Comparison of ENCODE assay signal across 8 mouse cellular contexts in genomic region chr17:53578776-53579175, GRCm38 (mm10). TPM values are rescaled to one million over a fixed set of nuclear protein-coding genes. Genes with fewer than 3 reads are reported as not detected.
A peak's percentile ranks its signal among the peaks of the same experiment; 100 is the strongest.
DNase-seq lines count a peak whose midpoint lies in the region; ATAC-seq and TF ChIP-seq lines count a peak whose summit lies in the region.
"Had no signal": no experiment of that assay in that cellular context is flagged by ENCODE, and none has a peak within 500 bp of the region (broad histone marks: within the 10 kb centered on the region; RNA-seq: fewer than 3 reads in every experiment).

No protein-coding gene starts in this region.

- WGBS in midbrain, postnatal 0 days: 75% methylated on average over 9 of the region's 9 CpGs
- 73% methylated on average over 9 of the region's 9 CpGs for WGBS in midbrain, embryonic 14.5 days
- WGBS in limb, embryonic 10.5 days: 68% methylated on average over 9 of the region's 9 CpGs

- H3K9ac ChIP-seq in midbrain, postnatal 0 days (replicated peaks; ENCODE audit: low read length, poor library complexity, severe bottlenecking): no peak overlapping the region
- no peak overlapping the region for H3K9ac ChIP-seq in midbrain, embryonic 14.5 days (replicated peaks; ENCODE audit: low read length)

- intact Hi-C loops in heart, postnatal 10 days (cut with DNase I): no loop called here

- H3K4me2 ChIP-seq in midbrain, postnatal 0 days (ENCODE audit: low read depth, low read length, poor library complexity, severe bottlenecking): no peak overlapping the region
- H3K4me2 ChIP-seq in midbrain, embryonic 14.5 days (ENCODE audit: low read length): no peak overlapping the region

- no peak for TF ChIP-seq CTCF in midbrain, postnatal 0 days (IDR thresholded peaks at IDR 0.05)

- no peaks in the 10 kb centered on the region for H3K9me3 ChIP-seq in midbrain, postnatal 0 days (ENCODE audit: low read length)
- H3K9me3 ChIP-seq in midbrain, embryonic 14.5 days (ENCODE audit: control insufficient read depth, low read length): no peaks in the 10 kb centered on the region
- H3K9me3 ChIP-seq in limb, embryonic 10.5 days (replicated peaks): no peaks in the 10 kb centered on the region

- no peaks in the 10 kb centered on the region for H3K36me3 ChIP-seq in midbrain, postnatal 0 days (ENCODE audit: insufficient read depth, low read length)
- H3K36me3 ChIP-seq in midbrain, embryonic 14.5 days (ENCODE audit: control insufficient read depth, insufficient read depth, low read length): no peaks in the 10 kb centered on the region
- no peaks in the 10 kb centered on the region for H3K36me3 ChIP-seq in limb, embryonic 10.5 days

- DNase-seq in midbrain, postnatal 0 days (ENCODE audit: low spot score): no peak
- no peak for DNase-seq in midbrain, embryonic 14.5 days
- peak; percentile 81 for DNase-seq in cerebellum, adult 8-10 months
- peak; percentile 58 to 60 for DNase-seq in heart, postnatal 10 days
- peak; percentile 40 for DNase-seq in thymus, postnatal 0 days (ENCODE audit: low spot score)
- no peak for DNase-seq in limb, embryonic 10.5 days (ENCODE audit: low spot score)
- no peak for DNase-seq in testis, postnatal 10 days (ENCODE audit: low spot score)
- DNase-seq: lung, adult 18-20 months had no signal

- no peaks in the 10 kb centered on the region for H3K4me1 ChIP-seq in midbrain, postnatal 0 days (ENCODE audit: insufficient read depth, low read length)
- H3K4me1 ChIP-seq in midbrain, embryonic 14.5 days (ENCODE audit: control insufficient read depth, insufficient read depth, low read length): no peaks in the 10 kb centered on the region
- H3K4me1 ChIP-seq in limb, embryonic 10.5 days: peaks cover 8% of the 10 kb centered on the region

- no peaks in the 10 kb centered on the region for H3K27me3 ChIP-seq in midbrain, postnatal 0 days (ENCODE audit: insufficient read depth, low read length)
- H3K27me3 ChIP-seq in midbrain, embryonic 14.5 days (ENCODE audit: control insufficient read depth, insufficient read depth, low read length): no peaks in the 10 kb centered on the region
- no peaks in the 10 kb centered on the region for H3K27me3 ChIP-seq in limb, embryonic 10.5 days (ENCODE audit: low read depth, poor library complexity, severe bottlenecking)

- no peak overlapping the region for H3K27ac ChIP-seq in midbrain, postnatal 0 days (ENCODE audit: low read depth, low read length)
- H3K27ac ChIP-seq in midbrain, embryonic 14.5 days (replicated peaks; ENCODE audit: low read depth, low read length): no peak overlapping the region
- H3K27ac ChIP-seq in limb, embryonic 10.5 days: no peak overlapping the region

- ATAC-seq in midbrain, postnatal 0 days (ENCODE audit: low FRiP score): peak; percentile 36; the same call in 1 of the 2 replicates
- ATAC-seq in midbrain, embryonic 14.5 days (ENCODE audit: low FRiP score, low TSS enrichment): no peak

- no peak overlapping the region for H3K4me3 ChIP-seq in midbrain, postnatal 0 days (ENCODE audit: low read depth, low read length)
- no peak overlapping the region for H3K4me3 ChIP-seq in midbrain, embryonic 14.5 days (replicated peaks; ENCODE audit: low read depth, low read length)
- H3K4me3 ChIP-seq in limb, embryonic 10.5 days: no peak overlapping the region

RNA-seq across cellular contexts. Expression of gene Kat2b, which starts 12.1 kb away (rescaled TPM):
- 17.2 and 22.5 TPM in 2 replicates for total RNA-seq in midbrain, postnatal 0 days (2014; rRNA removed)
- 2.4 and 3.6 TPM in 2 replicates for polyA plus RNA-seq in midbrain, postnatal 0 days (2015; fragmentation: Nextera tagmentation; extraction: Ambion mirVana)
- 9.2 and 9.4 TPM in 2 replicates for polyA plus RNA-seq in midbrain, embryonic 14.5 days (2014; fragmentation: Nextera tagmentation; extraction: Ambion mirVana)
- 10 to 100 TPM; 91.6 to 95.9 TPM for total RNA-seq in heart, postnatal 10 days (2021)
- polyA plus RNA-seq in thymus, postnatal 0 days (2015; fragmentation: Nextera tagmentation; extraction: Ambion mirVana): 10.7 and 12.7 TPM in 2 replicates
- polyA plus RNA-seq in limb, embryonic 10.5 days (2016; fragmentation: Nextera tagmentation; extraction: Ambion mirVana): 1.1 and 2.7 TPM in 2 replicates

RNA-seq across cellular contexts. Expression of gene Pp2d1, which starts 39.5 kb away (rescaled TPM):
- not detected in 2 replicates for total RNA-seq in midbrain, postnatal 0 days (2014; rRNA removed)
- 0.26 and 0.42 TPM in 2 replicates for polyA plus RNA-seq in midbrain, postnatal 0 days (2015; fragmentation: Nextera tagmentation; extraction: Ambion mirVana)
- polyA plus RNA-seq in midbrain, embryonic 14.5 days (2014; fragmentation: Nextera tagmentation; extraction: Ambion mirVana): 0.49 and 0.66 TPM in 2 replicates
- not detected for total RNA-seq in heart, postnatal 10 days (2021)
- 0.26 and 0.33 TPM in 2 replicates for polyA plus RNA-seq in thymus, postnatal 0 days (2015; fragmentation: Nextera tagmentation; extraction: Ambion mirVana)
- polyA plus RNA-seq in limb, embryonic 10.5 days (2016; fragmentation: Nextera tagmentation; extraction: Ambion mirVana): 0.24 and 0.49 TPM in 2 replicates

Comparison
In these comparisons a context has a peak if more than half of its experiments do, and no peak if none do; other contexts are left out.
1. DNase-seq: peak in cerebellum, adult 8-10 months (single experiment), heart, postnatal 10 days (2 of 2) and thymus, postnatal 0 days (single experiment); none in midbrain, postnatal 0 days (single experiment), midbrain, embryonic 14.5 days (single experiment), limb, embryonic 10.5 days (single experiment) and testis, postnatal 10 days (single experiment).